16 mouse cellular contexts compared by ENCODE assay signal in genomic region chr5:110627351-110627750, GRCm38 (mm10).
"Had no signal": no experiment of that assay in that cellular context is flagged by ENCODE, and none has a peak within 500 bp of the region (broad histone marks: within the 10 kb centered on the region; RNA-seq: fewer than 3 reads in every experiment).

No protein-coding gene starts in this region.

- H3K4me1 ChIP-seq: lung, embryonic 15.5 days; megakaryocyte, embryonic 14.5 days; midbrain, embryonic 15.5 days; stomach, embryonic 15.5 days had no signal

- H3K27me3 ChIP-seq: midbrain, embryonic 15.5 days; neural tube, embryonic 12.5 days; stomach, embryonic 15.5 days had no signal

- DNase-seq: liver, postnatal 0 days; lung, adult 2 months; lung, postnatal 14 days; lung, postnatal 36 days; right cerebral cortex, postnatal 14 days; thymus, adult 2 months; thymus, postnatal 25 days; thymus, postnatal 4 days had no signal

- H3K36me3 ChIP-seq: lung, embryonic 15.5 days; midbrain, embryonic 15.5 days; neural tube, embryonic 12.5 days; stomach, embryonic 15.5 days had no signal

- H3K9ac ChIP-seq: liver, postnatal 0 days; lung, embryonic 15.5 days; midbrain, embryonic 15.5 days; neural tube, embryonic 12.5 days; stomach, embryonic 15.5 days had no signal

- H3K27ac ChIP-seq: lung, embryonic 15.5 days; macrophage; midbrain, embryonic 15.5 days; neural tube, embryonic 12.5 days; stomach, embryonic 15.5 days; stomach, postnatal 0 days had no signal

- ATAC-seq: liver, postnatal 0 days; lung, postnatal 0 days; midbrain, embryonic 15.5 days had no signal

- H3K4me3 ChIP-seq: lung, embryonic 15.5 days; megakaryocyte, embryonic 14.5 days; midbrain, embryonic 15.5 days; neural tube, embryonic 12.5 days; stomach, embryonic 15.5 days had no signal

- H3K9me3 ChIP-seq: lung, embryonic 15.5 days; midbrain, embryonic 15.5 days; neural tube, embryonic 12.5 days; stomach, embryonic 15.5 days had no signal

- H3K4me2 ChIP-seq: lung, embryonic 15.5 days; midbrain, embryonic 15.5 days; stomach, embryonic 15.5 days had no signal
